8 mouse cellular contexts compared by ENCODE assay signal in the genomic region with DNA sequence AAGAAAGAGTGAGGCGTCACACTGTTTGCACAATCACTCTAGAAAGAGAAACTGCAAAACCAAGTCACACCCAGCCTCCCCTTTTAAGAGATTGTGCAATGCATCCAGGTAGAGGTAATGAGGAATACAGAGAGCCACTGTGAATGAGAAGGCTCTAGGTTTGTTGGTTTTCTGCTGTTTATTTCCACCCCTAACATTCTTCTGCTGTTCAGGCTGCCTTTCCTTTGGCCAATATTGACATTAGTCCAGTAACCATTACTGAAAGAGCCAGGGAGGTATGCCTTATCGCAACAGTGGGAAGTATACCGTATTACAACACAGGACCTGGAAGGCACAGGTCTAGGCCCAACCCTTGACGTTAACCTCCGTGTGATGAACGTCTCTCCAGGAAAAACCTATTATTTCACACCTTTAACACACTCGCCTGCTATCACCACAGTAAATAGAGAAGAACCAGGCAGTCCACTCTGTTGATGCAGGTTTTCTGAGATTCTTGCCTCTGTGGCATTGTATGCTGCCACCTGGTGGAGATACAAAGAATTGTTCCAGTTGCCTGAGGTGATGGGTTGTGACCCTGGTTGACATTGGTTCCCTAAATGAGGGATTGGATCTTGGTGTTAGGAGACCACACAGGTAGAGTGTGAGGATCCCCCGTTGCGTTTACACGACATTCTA. TPM values are rescaled to one million over a fixed set of nuclear protein-coding genes. Genes with fewer than 3 reads are reported as not detected.
DNase-seq lines count a peak whose midpoint lies in the region; ATAC-seq lines count a peak whose summit lies in the region.

No protein-coding gene starts in this region.

- WGBS in forebrain, embryonic 13.5 days, result 44% methylated on average over 10 of the region's 10 CpGs
- WGBS in intestine, embryonic 15.5 days, result 27% methylated on average over 10 of the region's 10 CpGs
- WGBS in limb, embryonic 10.5 days, result 39% methylated on average over 10 of the region's 10 CpGs
- 36% methylated on average over 10 of the region's 10 CpGs for WGBS in midbrain, embryonic 13.5 days

- H3K9me3 ChIP-seq in forebrain, embryonic 13.5 days (replicated peaks), result no peaks in the 10 kb centered on the region
- H3K9me3 ChIP-seq in intestine, embryonic 15.5 days, result no peaks in the 10 kb centered on the region
- H3K9me3 ChIP-seq in limb, embryonic 10.5 days (replicated peaks), result no peaks in the 10 kb centered on the region
- no peaks in the 10 kb centered on the region for H3K9me3 ChIP-seq in midbrain, embryonic 13.5 days

- DNase-seq in gastrocnemius, adult 18-20 months (ENCODE audit: low spot score), result peak; percentile 10
- DNase-seq in gastrocnemius, adult 8-10 months (ENCODE audit: low spot score in 2 of 2), result no peak
- peak; percentile 68 for DNase-seq in brain, adult 2 months (ENCODE audit: low read depth, low spot score)
- DNase-seq in limb, embryonic 10.5 days (ENCODE audit: low spot score), result peak; percentile 59
- DNase-seq in spleen, postnatal 4 days (ENCODE audit: low spot score in 2 of 2), result peak; percentile 15 to 62

- H3K4me2 ChIP-seq in forebrain, embryonic 13.5 days, result no peak overlapping the region
- no peak overlapping the region for H3K4me2 ChIP-seq in intestine, embryonic 15.5 days (replicated peaks)
- no peak overlapping the region for H3K4me2 ChIP-seq in midbrain, embryonic 13.5 days (replicated peaks)

- H3K9ac ChIP-seq in forebrain, embryonic 13.5 days, result no peak overlapping the region
- no peak overlapping the region for H3K9ac ChIP-seq in intestine, embryonic 15.5 days
- H3K9ac ChIP-seq in midbrain, embryonic 13.5 days (replicated peaks), result no peak overlapping the region

- H3K27me3 ChIP-seq in forebrain, embryonic 13.5 days, result no peaks in the 10 kb centered on the region
- H3K27me3 ChIP-seq in intestine, embryonic 15.5 days (replicated peaks), result no peaks in the 10 kb centered on the region
- no peaks in the 10 kb centered on the region for H3K27me3 ChIP-seq in limb, embryonic 10.5 days (ENCODE audit: low read depth, poor library complexity, severe bottlenecking)
- H3K27me3 ChIP-seq in midbrain, embryonic 13.5 days, result no peaks in the 10 kb centered on the region

- H3K27ac ChIP-seq in forebrain, embryonic 13.5 days, result no peak overlapping the region
- no peak overlapping the region for H3K27ac ChIP-seq in intestine, embryonic 15.5 days
- no peak overlapping the region for H3K27ac ChIP-seq in limb, embryonic 10.5 days
- no peak overlapping the region for H3K27ac ChIP-seq in midbrain, embryonic 13.5 days

- H3K36me3 ChIP-seq in forebrain, embryonic 13.5 days (ENCODE audit: poor library complexity, severe bottlenecking), result no peaks in the 10 kb centered on the region
- H3K36me3 ChIP-seq in intestine, embryonic 15.5 days, result no peaks in the 10 kb centered on the region
- no peaks in the 10 kb centered on the region for H3K36me3 ChIP-seq in limb, embryonic 10.5 days
- H3K36me3 ChIP-seq in midbrain, embryonic 13.5 days, result no peaks in the 10 kb centered on the region

- ATAC-seq in forebrain, embryonic 13.5 days, result peak; percentile 76; the same call in 1 of the 2 replicates
- peak; percentile 86 for ATAC-seq in intestine, embryonic 15.5 days
- ATAC-seq in midbrain, embryonic 13.5 days, result peak; percentile 65

- no peak overlapping the region for H3K4me3 ChIP-seq in forebrain, embryonic 13.5 days
- no peak overlapping the region for H3K4me3 ChIP-seq in intestine, embryonic 15.5 days (replicated peaks)
- H3K4me3 ChIP-seq in limb, embryonic 10.5 days, result no peak overlapping the region
- no peak overlapping the region for H3K4me3 ChIP-seq in midbrain, embryonic 13.5 days (replicated peaks)

- no peaks in the 10 kb centered on the region for H3K4me1 ChIP-seq in forebrain, embryonic 13.5 days
- H3K4me1 ChIP-seq in intestine, embryonic 15.5 days (replicated peaks), result no peaks in the 10 kb centered on the region
- H3K4me1 ChIP-seq in limb, embryonic 10.5 days, result no peaks in the 10 kb centered on the region
- no peaks in the 10 kb centered on the region for H3K4me1 ChIP-seq in midbrain, embryonic 13.5 days (replicated peaks)

RNA-seq across cellular contexts. Expression of a gene that starts 42.5 kb away (rescaled TPM):
- 1 to 10 TPM; 4.5 to 5.3 TPM for total RNA-seq in gastrocnemius, adult 18-20 months (2021)
- total RNA-seq in gastrocnemius, adult 8-10 months (2022), result 1 to 10 TPM; 4.6 to 6.1 (median 5.1) TPM
- polyA plus RNA-seq in forebrain, embryonic 13.5 days (2015; fragmentation: Nextera tagmentation; extraction: Ambion mirVana), result 10.5 and 11.0 TPM in 2 replicates
- 3.6 and 4.2 TPM in 2 replicates for polyA plus RNA-seq in intestine, embryonic 15.5 days (2015; fragmentation: Nextera tagmentation; extraction: Ambion mirVana)
- 7.2 and 8.9 TPM in 2 replicates for polyA plus RNA-seq in limb, embryonic 10.5 days (2016; fragmentation: Nextera tagmentation; extraction: Ambion mirVana)
- polyA plus RNA-seq in midbrain, embryonic 13.5 days (2015; fragmentation: Nextera tagmentation; extraction: Ambion mirVana), result 11.4 and 13.6 TPM in 2 replicates

RNA-seq across cellular contexts. Expression of a gene that starts 42.5 kb away (rescaled TPM):
- 1 to 10 TPM; 6.3 to 6.4 TPM for total RNA-seq in gastrocnemius, adult 18-20 months (2021)
- total RNA-seq in gastrocnemius, adult 8-10 months (2022), result 1 to 10 TPM; 6.2 to 7.4 (median 6.8) TPM
- polyA plus RNA-seq in forebrain, embryonic 13.5 days (2015; fragmentation: Nextera tagmentation; extraction: Ambion mirVana), result 13.5 and 15.1 TPM in 2 replicates
- polyA plus RNA-seq in intestine, embryonic 15.5 days (2015; fragmentation: Nextera tagmentation; extraction: Ambion mirVana), result 15.7 and 16.5 TPM in 2 replicates
- 16.3 and 17.3 TPM in 2 replicates for polyA plus RNA-seq in limb, embryonic 10.5 days (2016; fragmentation: Nextera tagmentation; extraction: Ambion mirVana)
- polyA plus RNA-seq in midbrain, embryonic 13.5 days (2015; fragmentation: Nextera tagmentation; extraction: Ambion mirVana), result 13.8 and 14.4 TPM in 2 replicates

Comparison
In these comparisons a context has a peak if more than half of its experiments do, and no peak if none do; other contexts are left out.
1. DNase-seq: peak in gastrocnemius, adult 18-20 months (single experiment), brain, adult 2 months (single experiment), limb, embryonic 10.5 days (single experiment) and spleen, postnatal 4 days (2 of 2); none in gastrocnemius, adult 8-10 months (0 of 2).
2. Peak in every context shown above with its lines, with median percentiles within 50 percentile points of each other: ATAC-seq.